Comparison of ENCODE assay signal across 26 mouse cellular contexts in genomic region chr3:117331502-117331901, GRCm38 (mm10). TPM values are rescaled to one million over a fixed set of nuclear protein-coding genes. Genes with fewer than 3 reads are reported as not detected.
DNase-seq lines count a peak whose midpoint lies in the region; ATAC-seq and TF ChIP-seq lines count a peak whose summit lies in the region.
"Had no signal": no experiment of that assay in that cellular context is flagged by ENCODE, and none has a peak within 500 bp of the region (broad histone marks: within the 10 kb centered on the region; RNA-seq: fewer than 3 reads in every experiment).

No protein-coding gene starts in this region.

- TF ChIP-seq POLR2A in heart, adult 2 months (IDR thresholded peaks at IDR 0.05; ENCODE audit: insufficient read depth, low read depth, low read length), result no peak

- H3K4me1 ChIP-seq in heart, adult 2 months (ENCODE audit: control insufficient read depth, insufficient read depth, low read length), result no peaks in the 10 kb centered on the region

- no peak overlapping the region for H3K9ac ChIP-seq in heart, adult 2 months (ENCODE audit: low read depth, low read length)

- no peak for TF ChIP-seq EP300 in heart, adult 2 months (IDR thresholded peaks at IDR 0.05; ENCODE audit: insufficient read depth, low read depth, low read length)

- 84% methylated on average over 10 of the region's 10 CpGs for WGBS in heart, adult 2 months

- H3K27me3 ChIP-seq in heart, adult 2 months (ENCODE audit: control insufficient read depth, insufficient read depth, low read length), result no peaks in the 10 kb centered on the region
- H3K27me3 ChIP-seq: CH12.LX, Patski had no signal

- intact Hi-C loops in heart, adult 2 months (cut with DNase I), result no loop called here

- H3K4me3 ChIP-seq in layer of hippocampus, adult 2 months, result no peak overlapping the region
- no peak overlapping the region for H3K4me3 ChIP-seq in heart, adult 2 months

- DNase-seq in frontal cortex, postnatal 10 days (ENCODE audit: low spot score in 2 of 2), result no peak
- DNase-seq in layer of hippocampus, adult 2 months (ENCODE audit: low spot score in 2 of 2), result no peak
- DNase-seq in layer of hippocampus, adult 11-12 months (ENCODE audit: low spot score), result no peak
- DNase-seq in brain, adult 2 months (ENCODE audit: low read depth, low spot score), result peak; percentile 74
- peak; percentile 28 for DNase-seq in telencephalon, adult 2 months (ENCODE audit: low read depth, low spot score)
- no peak for DNase-seq in lung, postnatal 36 days
- no peak for DNase-seq in heart, adult 2 months
- DNase-seq: adrenal gland, adult 2 months; adrenal gland, adult 8-10 months; adrenal gland, postnatal 10 days; adrenal gland, postnatal 14 days; adrenal gland, postnatal 25 days; adrenal gland, postnatal 36 days; B cell, adult 2 months; cerebellum, adult 11 months; cerebellum, adult 11-12 months; cerebellum, adult 18-20 months had no signal

- no peak for TF ChIP-seq CTCF in layer of hippocampus, adult 2 months (conservative IDR thresholded peaks at IDR 0.05)
- no peak for TF ChIP-seq CTCF in heart, adult 2 months (IDR thresholded peaks at IDR 0.05)

- H3K79me2 ChIP-seq in heart, adult 2 months (replicated peaks; ENCODE audit: control insufficient read depth, insufficient read depth, low read length), result no peaks in the 10 kb centered on the region

- peak; percentile 69 for ATAC-seq in frontal cortex, adult (ENCODE audit: low TSS enrichment)
- ATAC-seq: activated CD4-positive, CD25-positive, alpha-beta regulatory T cell, adult 4 months; CD4-positive, CD25-positive, alpha-beta regulatory T cell, adult 4 months; Patski had no signal

- H3K36me3 ChIP-seq in heart, adult 2 months (ENCODE audit: control insufficient read depth, insufficient read depth, low read length), result no peaks in the 10 kb centered on the region
- H3K36me3 ChIP-seq: G1E had no signal

- peak overlapping the region; percentile 51; the same call in 1 of the 2 replicates for H3K27ac ChIP-seq in layer of hippocampus, adult 2 months
- no peak overlapping the region for H3K27ac ChIP-seq in heart, adult 2 months

RNA-seq across cellular contexts. Expression of gene Plppr4, which starts 29.2 kb away (rescaled TPM):
- total RNA-seq in layer of hippocampus, adult 2 months (2021), result 100 to 1,000 TPM; 313 to 317 TPM
- total RNA-seq in heart, adult 2 months (2021), result under 1 TPM; 0.10 to 0.16 TPM
- polyA plus RNA-seq in heart, adult 2 months (2012; rRNA removed), result 0.12 and 0.18 TPM in 2 replicates
- total RNA-seq: CH12.LX, ES-E14, MEL had no signal
- polyA plus RNA-seq: activated CD4-positive, CD25-positive, alpha-beta regulatory T cell, adult 4 months; C2C12; CD4-positive, CD25-positive, alpha-beta regulatory T cell, adult 4 months; G1E; Patski had no signal

Comparison
In these comparisons a context has a peak if more than half of its experiments do, and no peak if none do; other contexts are left out.
1. DNase-seq: peak in brain, adult 2 months (single experiment) and telencephalon, adult 2 months (single experiment); none in frontal cortex, postnatal 10 days (0 of 2), layer of hippocampus, adult 2 months (0 of 2), layer of hippocampus, adult 11-12 months (single experiment), lung, postnatal 36 days (single experiment) and heart, adult 2 months (0 of 2).
2. RNA of gene Plppr4, which starts 29.2 kb away (total RNA-seq): 313 to 317 TPM in layer of hippocampus, adult 2 months; 0.10 to 0.16 TPM in heart, adult 2 months; every median in the first group is over 100 times any median in the second.